Mouse (Mus musculus) heart, embryonic 14.5 days (tissue): ENCODE data around the gene Zfp827. TPM values are rescaled to one million over a fixed set of nuclear protein-coding genes. Genes with fewer than 3 reads are reported as not detected.

Experiments
- ATAC-seq: fragments of 200-750 bp; cut with Nextera tagmentation; 2 replicates; pipeline ENCODE4 v1.8.0; 2017; ENCODE audit warnings: low read depth, moderate TSS enrichment; ENCODE audit not compliant: insufficient number of reproducible peaks, insufficient read depth, low FRiP score
- H3K27ac ChIP-seq, 2 experiments: fragments of 200-500 bp in 1 of 2; fragments of 300-500 bp in 1 of 2; sonication (generic) in 1 of 2; replicated peaks in 1 of 2; 2 replicates each; pipeline ENCODE4 v1.5.1; 2012 to 2014; ENCODE audit warnings: low read depth in 2 of 2, low read length in 2 of 2, control low read depth in 1 of 2, mild to moderate bottlenecking in 1 of 2, mixed read lengths in 1 of 2; ENCODE audit not compliant: control insufficient read depth in 1 of 2, insufficient read depth in 1 of 2
- H3K27me3 ChIP-seq: fragments of 300-500 bp; sonication (generic); 2 replicates; pipeline ENCODE4 v1.6.1; 2014; ENCODE audit warnings: mild to moderate bottlenecking, low read length, control low read depth; ENCODE audit not compliant: control insufficient read depth, insufficient read depth
- H3K36me3 ChIP-seq: fragments of 300-500 bp; sonication (generic); 2 replicates; pipeline ENCODE4 v1.6.1; 2014; ENCODE audit warnings: mild to moderate bottlenecking, control low read depth, low read length, mixed read lengths; ENCODE audit not compliant: control insufficient read depth, insufficient read depth
- H3K4me1 ChIP-seq, 2 experiments: fragments of 200-500 bp in 1 of 2; fragments of 300-500 bp in 1 of 2; sonication (generic) in 1 of 2; 2 replicates each; pipeline ENCODE4 v1.6.1; 2012 to 2014; ENCODE audit warnings: low read length in 2 of 2, control low read depth in 1 of 2, mixed read lengths in 1 of 2; ENCODE audit not compliant: control insufficient read depth in 2 of 2, insufficient read depth in 2 of 2
- H3K4me2 ChIP-seq: fragments of 300-500 bp; sonication (generic); 2 replicates; pipeline ENCODE4 v1.6.1; 2014; ENCODE audit warnings: mild to moderate bottlenecking, low read length
- H3K4me3 ChIP-seq, 2 experiments: fragments of 200-500 bp in 1 of 2; fragments of 300-500 bp in 1 of 2; sonication (generic) in 1 of 2; 2 replicates each; pipeline ENCODE4 v1.5.1; 2012 to 2014; ENCODE audit warnings: low read length in 2 of 2, mild to moderate bottlenecking in 2 of 2, control low read depth in 1 of 2, low read depth in 1 of 2, moderate library complexity in 1 of 2; ENCODE audit not compliant: control insufficient read depth in 1 of 2, insufficient read depth in 1 of 2
- H3K9ac ChIP-seq: fragments of 300-500 bp; sonication (generic); 2 replicates; pipeline ENCODE4 v1.6.1; 2014; ENCODE audit warnings: mild to moderate bottlenecking, low read length
- H3K9me3 ChIP-seq: fragments of 300-500 bp; sonication (generic); 2 replicates; pipeline ENCODE4 v1.6.1; 2016; ENCODE audit warnings: low read length, control low read depth; ENCODE audit not compliant: control insufficient read depth
- WGBS: fragments of 180-500 bp; shearing (Covaris S2); extraction: QIAGEN DNeasy Blood & Tissue Kit; methylation state at CpG from one replicate; pipeline ENCODE4 v1.1.7; 2014; 5-methylcytosine and 5-hydroxymethylcytosine counted together
- polyA plus RNA-seq: library from polyadenylated mRNA; unstranded; fragments of >200 nt; fragmentation: Nextera tagmentation; extraction: Ambion mirVana; gene quantifications from 2 replicates; pipeline ENCODE4 v1.2.1, GENCODE M21; 2014

The Zfp827 gene
- 9.2 and 10.2 TPM in 2 replicates for polyA plus RNA-seq

DNA sequence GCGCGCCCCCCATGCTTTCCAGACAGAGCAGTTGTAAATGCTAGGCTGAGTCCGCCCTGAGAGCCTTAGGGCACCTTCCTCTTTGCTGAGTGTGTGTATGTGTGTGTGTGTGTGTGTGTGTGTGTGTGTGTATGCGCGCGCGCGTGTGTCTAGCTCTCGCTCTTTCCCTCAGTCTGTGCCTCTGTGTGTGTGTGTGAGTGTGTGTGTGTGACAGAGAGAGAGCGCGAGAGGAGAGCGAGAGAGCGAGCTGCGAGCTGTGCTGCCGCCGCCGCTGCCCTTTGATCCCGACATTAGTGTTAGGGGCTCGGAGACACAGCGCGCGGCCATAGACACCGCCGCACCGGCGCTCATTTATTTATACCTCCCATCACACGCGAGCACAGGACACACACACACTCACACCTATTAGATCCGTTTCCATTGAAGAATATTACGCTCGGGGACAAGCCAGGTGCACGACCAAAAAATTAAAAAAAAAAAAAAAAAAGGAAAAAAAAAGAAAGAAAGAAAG, at the start of gene Zfp827:
Zfp827 (plus strand) TSS at position 461 of the 511 bp plus-strand sequence.
- peak within 1 kb of the TSS; percentile 68 for H3K4me2 ChIP-seq
- WGBS = under 1% methylated on average over 32 of the region's 32 CpGs
- peak within 1 kb of the TSS; percentile 100 for H3K9ac ChIP-seq
- H3K27me3 ChIP-seq = no peaks in the 10 kb centered on the region
- ATAC-seq = peak; percentile 18; the same call in 1 of the 2 replicates
- H3K9me3 ChIP-seq = no peaks in the 10 kb centered on the region
- peaks cover 3 to 21% of the 10 kb centered on the region in 2 experiments for H3K4me1 ChIP-seq
- no peaks in the 10 kb centered on the region for H3K36me3 ChIP-seq
- peak within 1 kb of the TSS; percentile 99 to 100 for H3K27ac ChIP-seq
- H3K4me3 ChIP-seq = peak within 1 kb of the TSS; percentile 89 to 96

GRCm38 (mm10) chr8:79004341-79004740, 23.9 kb upstream of the Zfp827 start:
- H3K4me1 ChIP-seq = no peaks in the 10 kb centered on the region
- H3K9ac ChIP-seq = no peak overlapping the region
- ATAC-seq = no peak
- no peak overlapping the region for H3K4me2 ChIP-seq
- H3K9me3 ChIP-seq = no peaks in the 10 kb centered on the region
- H3K4me3 ChIP-seq = no peak overlapping the region
- no peak overlapping the region for H3K27ac ChIP-seq
- no peaks in the 10 kb centered on the region for H3K27me3 ChIP-seq
- H3K36me3 ChIP-seq = no peaks in the 10 kb centered on the region

DNA sequence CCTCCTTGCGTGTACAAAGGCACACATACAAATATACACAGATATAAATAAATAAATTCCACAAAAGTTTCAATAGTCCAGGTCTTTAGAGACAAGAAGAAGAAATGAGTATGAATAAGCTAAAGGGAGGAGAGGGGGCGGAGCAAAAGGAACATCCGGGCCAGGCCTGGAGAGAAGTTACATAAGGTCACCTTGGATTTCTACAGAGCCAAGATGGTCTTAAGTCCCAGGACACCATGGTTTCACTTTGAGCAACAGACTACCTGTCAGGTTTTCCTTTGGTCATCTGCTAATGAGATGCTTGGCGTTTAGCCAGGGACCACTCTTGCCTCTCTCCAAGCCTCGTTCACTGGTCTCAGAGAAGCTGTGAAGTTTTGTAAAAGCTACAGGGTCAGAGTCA, 13.2 kb upstream of the Zfp827 start:
- no peak overlapping the region for H3K4me2 ChIP-seq
- no peaks in the 10 kb centered on the region for H3K4me1 ChIP-seq
- H3K27ac ChIP-seq = no peak overlapping the region
- no peaks in the 10 kb centered on the region for H3K27me3 ChIP-seq
- H3K36me3 ChIP-seq = no peaks in the 10 kb centered on the region
- no peak for ATAC-seq
- 74% methylated on average over 5 of the region's 5 CpGs for WGBS
- H3K4me3 ChIP-seq = no peak overlapping the region
- no peaks in the 10 kb centered on the region for H3K9me3 ChIP-seq
- H3K9ac ChIP-seq = no peak overlapping the region

- H3K27ac ChIP-seq = no peak overlapping the region
- 89% methylated on average over 4 of the region's 4 CpGs for WGBS
- no peaks in the 10 kb centered on the region for H3K27me3 ChIP-seq
- H3K9me3 ChIP-seq = no peaks in the 10 kb centered on the region
- ATAC-seq = no peak
- H3K4me2 ChIP-seq = no peak overlapping the region
- H3K4me3 ChIP-seq = no peak overlapping the region
- no peak overlapping the region for H3K9ac ChIP-seq
- H3K4me1 ChIP-seq = no peaks in the 10 kb centered on the region
- H3K36me3 ChIP-seq = no peaks in the 10 kb centered on the region
Observed at GRCm38 (mm10) chr8:79016076-79016475, 12.2 kb upstream of the Zfp827 start.

DNA sequence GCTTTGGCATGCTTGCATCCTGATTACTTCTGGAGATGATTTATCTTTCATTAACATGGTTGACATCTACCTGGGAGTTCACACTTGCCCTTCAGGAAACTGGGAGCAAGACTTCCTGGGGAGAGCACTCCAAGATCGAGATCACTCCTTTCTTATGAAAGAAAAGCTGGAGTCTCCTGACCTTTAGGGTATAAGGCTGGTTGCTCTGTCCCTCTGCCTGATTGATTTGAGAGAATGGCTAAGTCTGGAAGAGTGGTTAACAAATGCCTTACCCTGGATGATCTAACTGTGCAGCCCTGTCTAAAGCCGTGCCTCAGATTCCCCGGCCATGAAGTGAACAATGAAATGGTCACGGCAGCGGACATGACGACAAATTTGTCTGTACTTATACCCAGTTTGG, 11.7 kb upstream of the Zfp827 start:
- no peak for ATAC-seq
- no peak overlapping the region for H3K27ac ChIP-seq
- no peak overlapping the region for H3K9ac ChIP-seq
- H3K27me3 ChIP-seq = no peaks in the 10 kb centered on the region
- H3K36me3 ChIP-seq = no peaks in the 10 kb centered on the region
- H3K4me2 ChIP-seq = no peak overlapping the region
- H3K4me1 ChIP-seq = no peaks in the 10 kb centered on the region
- no peaks in the 10 kb centered on the region for H3K9me3 ChIP-seq
- WGBS = 61% methylated on average over 6 of the region's 6 CpGs
- H3K4me3 ChIP-seq = no peak overlapping the region

- Histone ChIP-seq H3K9me3 (no peaks in the 10 kb centered on the region), H3K4me1 (no peaks in the 10 kb centered on the region), H3K4me3 (no peak overlapping the region), H3K4me2 (no peak overlapping the region), H3K36me3 (no peaks in the 10 kb centered on the region), H3K9ac (no peak overlapping the region), H3K27me3 (no peaks in the 10 kb centered on the region), H3K27ac (no peak overlapping the region)
- ATAC-seq = no peak
- 98% methylated on average over 1 of the region's 1 CpGs for WGBS
Observed at GRCm38 (mm10) chr8:79023922-79024321, 4.3 kb upstream of the Zfp827 start.

- H3K27ac ChIP-seq = peak overlapping the region in 1 of 2 experiments; percentile 100; a peak in 1 of 4 replicates
- no peaks in the 10 kb centered on the region for H3K27me3 ChIP-seq
- no peaks in the 10 kb centered on the region for H3K9me3 ChIP-seq
- no peaks in the 10 kb centered on the region for H3K36me3 ChIP-seq
- H3K4me2 ChIP-seq = peak overlapping the region; percentile 68
- H3K9ac ChIP-seq = peak overlapping the region; percentile 100
- WGBS = 41% methylated on average over 3 of the region's 3 CpGs
- H3K4me1 ChIP-seq = peaks cover 2 to 13% of the 10 kb centered on the region in 2 experiments
- peak overlapping the region in 1 of 2 experiments; percentile 89; a peak in 2 of 4 replicates for H3K4me3 ChIP-seq
- ATAC-seq = no peak
Observed at GRCm38 (mm10) chr8:79027319-79027718, 918 bp upstream of the Zfp827 start.
